Mouse (Mus musculus) heart, embryonic 10.5 days (tissue): ENCODE data around the gene Acot7. TPM values are rescaled to one million over a fixed set of nuclear protein-coding genes. Genes with fewer than 3 reads are reported as not detected.

ENCODE experiments used
- DNase-seq: peaks from one replicate; pipeline ENCODE4 v3.0.0-alpha.2; 2017; ENCODE audit warnings: low spot score
- H3K27ac ChIP-seq: fragments of 300-500 bp; sonication (generic); 2 replicates; pipeline ENCODE4 v1.5.1; 2016; ENCODE audit warnings: mild to moderate bottlenecking
- H3K27me3 ChIP-seq: fragments of 300-500 bp; sonication (generic); 2 replicates; pipeline ENCODE4 v1.6.1; 2016; ENCODE audit warnings: mild to moderate bottlenecking; ENCODE audit not compliant: poor library complexity, insufficient read depth, severe bottlenecking
- H3K36me3 ChIP-seq: fragments of 300-500 bp; sonication (generic); 2 replicates; pipeline ENCODE4 v1.6.1; 2016; ENCODE audit warnings: mild to moderate bottlenecking, moderate library complexity
- H3K4me1 ChIP-seq: fragments of 300-500 bp; sonication (generic); 2 replicates; pipeline ENCODE4 v1.6.1; 2016; ENCODE audit warnings: mild to moderate bottlenecking
- H3K4me3 ChIP-seq: fragments of 300-500 bp; sonication (generic); 2 replicates; pipeline ENCODE4 v1.5.1; 2016; ENCODE audit warnings: mild to moderate bottlenecking, moderate library complexity
- H3K9me3 ChIP-seq: fragments of 300-500 bp; sonication (generic); 2 replicates; pipeline ENCODE4 v1.6.1; 2016; ENCODE audit warnings: mild to moderate bottlenecking, moderate library complexity
- WGBS: fragments of 180-500 bp; shearing (Covaris S2); methylation state at CpG from one replicate; pipeline ENCODE4 v1.1.7; 2016; 5-methylcytosine and 5-hydroxymethylcytosine counted together
- polyA plus RNA-seq: library from polyadenylated mRNA; unstranded; fragments of >200 nt; fragmentation: Nextera tagmentation; extraction: Ambion mirVana; gene quantifications from 2 replicates; pipeline ENCODE4 v1.2.1, GENCODE M21; 2016

The Acot7 gene
- polyA plus RNA-seq, 1 experiment from 2014 or later = 48.9 TPM

DNA sequence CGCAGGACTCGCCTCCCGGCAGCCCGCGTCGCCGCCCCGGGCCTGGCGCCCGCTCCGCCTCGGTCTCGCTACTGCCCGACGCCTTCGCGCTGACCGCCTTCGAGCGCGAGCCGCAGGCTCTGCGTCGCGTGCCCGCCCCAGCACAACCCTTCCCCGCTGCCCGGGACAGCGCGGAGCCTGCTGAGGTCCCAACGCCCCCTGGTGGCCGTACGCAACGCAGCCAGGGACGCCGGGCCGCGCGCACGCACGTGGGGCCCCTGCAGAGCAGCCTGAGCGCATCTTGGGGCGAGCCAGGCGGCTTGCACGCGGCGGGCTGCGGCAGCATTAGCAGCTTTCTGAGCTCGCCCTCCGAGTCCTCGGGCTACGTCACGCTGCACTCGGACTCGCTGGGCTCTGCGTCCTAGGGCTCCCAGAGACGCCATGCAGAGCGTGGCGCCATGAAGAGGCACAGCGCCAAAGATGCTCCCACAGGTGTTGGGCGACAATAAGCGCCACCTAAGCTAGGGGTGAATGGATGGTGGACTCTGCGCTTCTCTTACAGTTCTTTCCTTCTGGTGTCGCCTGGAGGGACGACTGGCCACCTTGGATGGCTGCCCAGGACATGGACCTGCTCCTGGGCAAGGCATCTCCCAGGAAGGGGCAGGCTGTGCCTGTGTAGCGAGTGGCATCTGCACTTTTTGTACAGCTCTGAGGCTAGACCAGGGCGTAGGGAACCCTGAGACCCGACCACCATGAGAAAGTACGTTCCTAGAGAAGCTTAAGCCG lies 105.4 kb downstream of the Acot7 start:
- Histone ChIP-seq H3K27me3 (peaks cover 96% of the 10 kb centered on the region), H3K4me1 (peaks cover 22% of the 10 kb centered on the region), H3K4me3 (peak overlapping the region; percentile 49), H3K9me3 (no peaks in the 10 kb centered on the region), H3K36me3 (peaks cover 11% of the 10 kb centered on the region; the same call in 1 of the 2 replicates), H3K27ac (peak overlapping the region; percentile 45)
- 3% methylated on average over 70 of the region's 70 CpGs for WGBS
- DNase-seq = peak; percentile 90

GRCm38 (mm10) chr4:152285505-152285904 lies 107.6 kb downstream of the Acot7 start:
- no peak overlapping the region for H3K4me3 ChIP-seq
- 3% methylated on average over 10 of the region's 10 CpGs for WGBS
- H3K27me3 ChIP-seq = peaks cover 93% of the 10 kb centered on the region
- peaks cover 28% of the 10 kb centered on the region for H3K4me1 ChIP-seq
- no peak for DNase-seq
- peaks cover 2% of the 10 kb centered on the region; the same call in 1 of the 2 replicates for H3K36me3 ChIP-seq
- no peaks in the 10 kb centered on the region for H3K9me3 ChIP-seq
- no peak overlapping the region for H3K27ac ChIP-seq

DNA sequence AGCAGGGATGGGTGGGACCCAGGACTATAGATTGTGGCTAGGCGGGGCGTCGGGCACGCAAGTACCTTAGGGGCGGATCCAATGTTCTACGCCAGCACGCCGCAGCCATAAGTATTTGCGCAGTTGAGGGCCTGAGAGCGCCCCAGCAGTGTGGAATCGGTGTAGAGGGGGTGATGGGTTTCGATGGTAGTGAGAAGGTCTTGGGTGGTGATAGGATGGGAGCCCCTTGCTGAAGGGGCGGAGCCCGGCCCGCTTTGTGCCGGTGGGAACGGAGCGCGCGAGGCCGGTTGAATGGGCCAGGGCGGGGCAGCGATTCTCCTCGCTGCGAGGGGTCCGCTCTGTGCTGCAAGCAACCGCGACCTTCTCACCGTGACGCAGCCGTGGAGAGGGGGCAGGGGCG lies 108.2 kb downstream of the Acot7 start:
- WGBS = 3% methylated on average over 32 of the region's 32 CpGs
- Histone ChIP-seq H3K4me1 (peaks cover 33% of the 10 kb centered on the region), H3K9me3 (no peaks in the 10 kb centered on the region), H3K36me3 (0 out of 2 replicates have a peak, but pooled peaks cover 2% of the 10 kb centered on the region), H3K27ac (no peak overlapping the region), H3K4me3 (0 out of 2 replicates have a peak overlapping the region, but pooled peaks have one; percentile 15), H3K27me3 (peaks cover 93% of the 10 kb centered on the region)
- DNase-seq = no peak

- WGBS = 7% methylated on average over 26 of the region's 26 CpGs
- H3K4me3 ChIP-seq = no peak overlapping the region
Measured at GRCm38 (mm10) chr4:152286887-152287286, 109.0 kb downstream of the Acot7 start.

DNA sequence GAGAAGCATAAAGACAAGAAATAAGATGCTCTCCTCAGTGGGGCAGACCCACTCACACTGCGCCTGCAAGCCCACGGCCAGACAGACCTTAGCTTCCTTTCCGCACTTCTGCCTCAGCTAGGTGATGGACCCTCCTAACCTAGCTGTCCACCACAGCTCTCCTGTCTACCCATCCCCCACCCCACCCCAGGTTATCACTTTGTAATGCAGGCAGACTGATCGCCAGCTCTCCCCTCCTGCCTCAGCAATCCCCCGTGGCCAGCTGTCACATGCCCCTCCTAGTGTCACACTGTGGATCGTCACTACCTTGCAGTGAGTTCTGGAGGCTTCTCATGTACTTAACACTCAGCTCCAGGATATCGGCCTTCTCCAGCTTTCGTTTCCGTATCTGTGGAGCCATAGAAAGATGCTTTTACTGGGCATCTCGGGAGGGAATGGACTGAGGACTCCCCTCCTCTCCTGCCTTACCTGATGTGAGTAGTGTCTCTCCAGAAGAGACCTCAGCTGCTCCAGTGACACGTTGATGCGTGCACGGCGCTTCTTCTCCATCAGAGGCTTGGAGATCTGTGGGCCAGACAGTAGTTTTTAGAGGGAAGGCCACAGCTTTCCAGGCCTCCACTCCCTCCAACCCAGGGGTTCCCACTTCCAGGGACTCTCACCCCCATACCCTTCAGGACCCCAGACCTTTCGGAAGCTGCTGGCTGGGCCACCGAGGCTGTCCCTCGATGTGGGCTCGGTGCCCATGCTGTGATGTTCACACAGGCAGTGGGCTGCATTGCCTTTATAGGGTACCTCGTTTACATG lies 109.6 kb downstream of the Acot7 start:
- H3K36me3 ChIP-seq = no peaks in the 10 kb centered on the region
- no peak overlapping the region; the same call in 1 of the 2 replicates for H3K4me3 ChIP-seq
- no peaks in the 10 kb centered on the region for H3K9me3 ChIP-seq
- no peak overlapping the region for H3K27ac ChIP-seq
- peaks cover 32% of the 10 kb centered on the region for H3K4me1 ChIP-seq
- no peak for DNase-seq
- H3K27me3 ChIP-seq = peaks cover 93% of the 10 kb centered on the region
- WGBS = 17% methylated on average over 19 of the region's 19 CpGs

More at GRCm38 (mm10) chr4:152286887-152287286, 109.0 kb downstream of the Acot7 start:
- Histone ChIP-seq H3K27me3 (peaks cover 93% of the 10 kb centered on the region), H3K36me3 (0 out of 2 replicates have a peak, but pooled peaks cover 2% of the 10 kb centered on the region), H3K4me1 (peaks cover 33% of the 10 kb centered on the region), H3K27ac (no peak overlapping the region), H3K9me3 (no peaks in the 10 kb centered on the region)
- DNase-seq = no peak

DNA sequence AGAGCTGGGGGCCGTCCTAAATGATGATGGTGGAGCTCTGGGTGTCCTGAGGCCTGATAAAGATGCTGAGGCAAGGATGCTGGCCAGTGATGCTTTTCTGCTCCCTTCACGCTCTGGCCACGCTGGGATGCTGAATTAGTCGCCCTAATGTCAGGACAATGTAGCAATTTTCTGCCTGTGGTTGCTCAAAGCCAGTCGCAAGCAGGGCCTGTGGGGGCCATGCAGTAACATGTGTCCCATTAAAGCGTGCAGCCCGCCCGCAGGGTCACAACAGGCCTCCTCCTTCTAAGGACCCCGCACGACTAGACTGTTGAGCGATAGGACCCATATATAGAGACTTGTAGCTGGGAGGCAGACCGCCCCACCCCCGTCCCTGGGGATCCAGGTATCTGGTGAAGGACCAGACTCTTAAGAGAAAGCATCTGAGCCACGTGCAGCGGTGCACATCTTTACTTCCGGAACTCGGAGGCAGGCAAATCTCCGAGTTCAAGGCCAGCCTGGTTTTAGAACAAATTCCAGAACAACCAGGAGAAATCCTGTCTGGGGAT lies 110.5 kb downstream of the Acot7 start:
- H3K27me3 ChIP-seq = peaks cover 93% of the 10 kb centered on the region
- peaks cover 23% of the 10 kb centered on the region for H3K4me1 ChIP-seq
- H3K36me3 ChIP-seq = no peaks in the 10 kb centered on the region
- no peaks in the 10 kb centered on the region for H3K9me3 ChIP-seq
- no peak for DNase-seq
- no peak overlapping the region for H3K27ac ChIP-seq
- H3K4me3 ChIP-seq = no peak overlapping the region
- 57% methylated on average over 18 of the region's 18 CpGs for WGBS

DNA sequence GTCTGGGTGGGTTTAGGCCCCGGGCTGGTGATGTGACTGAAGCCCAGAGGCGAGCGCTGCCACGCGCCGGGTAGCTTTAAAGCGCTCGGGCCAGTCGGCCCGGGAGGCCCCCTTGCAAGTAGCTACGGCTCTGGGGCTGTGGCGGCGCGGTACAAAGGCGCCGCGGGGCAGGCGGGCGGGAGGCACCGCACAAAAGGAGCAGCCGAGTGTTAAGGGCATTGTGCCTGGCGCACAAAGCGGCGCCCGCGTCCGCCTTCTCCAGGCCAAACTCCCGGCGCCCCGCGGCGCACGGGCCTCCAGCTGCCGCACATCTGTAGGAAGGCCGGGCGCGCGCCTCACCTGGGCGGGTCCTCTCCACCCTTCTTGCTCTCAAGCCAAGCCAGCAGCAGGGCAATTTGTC lies 112.5 kb downstream of the Acot7 start:
- Histone ChIP-seq H3K4me1 (peaks cover 29% of the 10 kb centered on the region), H3K9me3 (no peaks in the 10 kb centered on the region), H3K36me3 (no peaks in the 10 kb centered on the region), H3K27me3 (peaks cover 93% of the 10 kb centered on the region), H3K27ac (no peak overlapping the region), H3K4me3 (peak overlapping the region; percentile 22)
- no peak for DNase-seq
- 1% methylated on average over 37 of the region's 39 CpGs for WGBS

DNA sequence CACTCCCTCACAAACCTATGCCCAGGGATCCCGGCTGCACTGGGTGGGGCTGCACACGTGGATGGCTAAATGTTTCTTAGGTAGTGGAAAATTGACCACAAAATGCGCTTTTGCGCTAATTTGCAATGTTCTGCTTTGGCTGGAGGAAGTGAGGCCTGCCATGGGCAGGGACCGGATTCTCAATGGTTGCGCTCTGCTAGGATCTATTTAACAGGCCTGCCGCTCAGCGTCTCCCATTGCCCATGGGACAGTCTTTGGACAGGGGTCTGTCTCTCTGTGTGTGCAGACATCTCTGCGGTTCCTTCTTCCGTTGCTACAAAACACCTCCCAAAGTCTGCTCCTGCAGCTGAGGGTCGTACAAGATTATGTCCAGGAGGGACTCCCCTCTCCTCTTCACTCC lies 113.1 kb downstream of the Acot7 start:
- H3K36me3 ChIP-seq = no peaks in the 10 kb centered on the region
- peaks cover 34% of the 10 kb centered on the region for H3K4me1 ChIP-seq
- DNase-seq = no peak
- no peak overlapping the region for H3K4me3 ChIP-seq
- H3K9me3 ChIP-seq = no peaks in the 10 kb centered on the region
- peaks cover 90% of the 10 kb centered on the region for H3K27me3 ChIP-seq
- 25% methylated on average over 11 of the region's 11 CpGs for WGBS
- no peak overlapping the region for H3K27ac ChIP-seq

DNA sequence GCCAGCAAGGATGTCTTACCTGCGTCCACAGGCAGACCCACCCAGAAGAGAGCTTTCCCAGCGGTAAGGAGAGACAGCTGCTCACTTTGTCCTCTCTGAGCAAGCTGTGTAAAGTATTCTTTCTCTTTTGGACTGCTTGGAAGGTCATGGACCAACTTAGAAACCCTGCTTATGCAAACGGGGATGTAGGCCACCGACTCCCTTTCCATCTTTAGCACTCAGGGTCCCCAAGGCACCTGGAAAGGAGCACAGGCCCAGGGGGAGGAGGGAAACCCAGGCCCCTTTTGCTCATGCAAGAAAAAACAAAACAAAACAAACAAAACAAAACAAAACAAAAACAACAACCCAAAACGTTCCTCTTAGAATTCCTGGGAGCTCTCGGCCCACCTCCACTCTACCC lies 113.6 kb downstream of the Acot7 start, which contains the start of gene Hes3:
TSS of gene Hes3 (minus strand) at position 101 of the 400 bp plus-strand sequence.
- WGBS = 33% methylated on average over 6 of the region's 6 CpGs
- H3K36me3 ChIP-seq = no peaks in the 10 kb centered on the region
- no peaks in the 10 kb centered on the region for H3K9me3 ChIP-seq
- peaks cover 34% of the 10 kb centered on the region for H3K4me1 ChIP-seq
- peaks cover 85% of the 10 kb centered on the region for H3K27me3 ChIP-seq
- peak within 1 kb of the TSS; percentile 22 for H3K4me3 ChIP-seq
- no peak for DNase-seq
- H3K27ac ChIP-seq = no peak within 1 kb of the TSS

- H3K27me3 ChIP-seq = peaks cover 78% of the 10 kb centered on the region
- H3K9me3 ChIP-seq = no peaks in the 10 kb centered on the region
- H3K36me3 ChIP-seq = no peaks in the 10 kb centered on the region
- no peak overlapping the region for H3K27ac ChIP-seq
- no peak for DNase-seq
- WGBS = 47% methylated on average over 12 of the region's 12 CpGs
- H3K4me3 ChIP-seq = no peak overlapping the region
- peaks cover 31% of the 10 kb centered on the region for H3K4me1 ChIP-seq
Measured at GRCm38 (mm10) chr4:152292102-152292765, 114.3 kb downstream of the Acot7 start.

DNA sequence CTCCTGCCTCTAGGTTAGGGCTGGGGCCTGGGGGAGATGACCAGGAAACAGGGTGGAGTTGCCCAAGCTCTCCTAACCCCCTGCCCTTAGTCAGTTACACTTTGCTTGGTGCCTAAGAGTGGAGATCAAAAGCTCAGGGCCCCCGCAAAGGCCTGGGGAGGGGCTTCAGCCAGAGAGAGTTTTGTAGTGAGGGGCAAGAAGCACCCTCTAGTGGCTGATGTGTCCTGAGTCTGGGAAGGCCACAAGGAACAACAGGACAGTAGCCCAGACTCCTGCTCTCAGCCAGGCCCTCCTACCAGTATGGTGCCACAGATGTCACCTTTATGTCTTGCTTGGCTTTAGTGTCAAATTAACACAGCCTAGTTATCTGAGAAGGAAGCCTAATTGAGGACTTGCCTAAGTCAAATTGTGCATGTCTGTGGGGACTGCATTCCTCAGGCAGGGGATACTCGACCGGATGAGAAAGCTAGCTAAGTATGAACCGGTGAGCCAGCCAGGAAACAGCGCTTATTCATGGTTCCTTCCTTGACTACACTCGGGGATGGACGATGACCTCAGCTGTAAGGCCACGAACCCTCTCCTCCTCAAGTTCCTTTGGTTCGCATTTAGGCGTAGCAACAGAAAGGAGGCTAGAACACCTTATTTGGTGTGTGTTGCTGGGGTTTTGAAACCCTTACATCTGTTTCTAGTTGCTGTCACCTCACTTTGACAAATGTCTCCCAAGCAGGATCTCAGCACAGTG lies 116.4 kb downstream of the Acot7 start:
- peaks cover 49% of the 10 kb centered on the region for H3K4me1 ChIP-seq
- peaks cover 63% of the 10 kb centered on the region for H3K27me3 ChIP-seq
- WGBS = 46% methylated on average over 10 of the region's 10 CpGs
- no peaks in the 10 kb centered on the region for H3K36me3 ChIP-seq
- no peak for DNase-seq
- no peaks in the 10 kb centered on the region for H3K9me3 ChIP-seq
- no peak overlapping the region for H3K4me3 ChIP-seq
- H3K27ac ChIP-seq = no peak overlapping the region

GRCm38 (mm10) chr4:152295916-152296315 lies 118.0 kb downstream of the Acot7 start:
- Histone ChIP-seq H3K4me3 (peak overlapping the region; percentile 92), H3K4me1 (peaks cover 38% of the 10 kb centered on the region), H3K36me3 (peaks cover 14% of the 10 kb centered on the region), H3K27me3 (peaks cover 48% of the 10 kb centered on the region), H3K27ac (peak overlapping the region; percentile 60; the same call in 1 of the 2 replicates), H3K9me3 (no peaks in the 10 kb centered on the region)
- DNase-seq = peak; percentile 85
- WGBS = 26% methylated on average over 4 of the region's 4 CpGs
